Mouse (Mus musculus) stomach, postnatal 0 days (tissue): ENCODE measurements around the gene Abcb9. TPM values are rescaled to one million over a fixed set of nuclear protein-coding genes. Genes with fewer than 3 reads are reported as not detected.

ENCODE experiments used
- ATAC-seq: fragments of 200-750 bp; cut with Nextera tagmentation; 2 replicates; pipeline ENCODE4 v1.8.0; 2017; ENCODE audit not compliant: low FRiP score, low TSS enrichment
- DNase-seq: peaks from one replicate; pipeline ENCODE4 v3.0.0-alpha.2; 2016; ENCODE audit warnings: low spot score
- H3K27ac ChIP-seq: fragments of 300-500 bp; sonication (generic); replicated peaks from 2 replicates; pipeline ENCODE4 v1.5.1; 2014; ENCODE audit warnings: mild to moderate bottlenecking, control low read depth
- H3K27me3 ChIP-seq: fragments of 300-500 bp; sonication (generic); 2 replicates; pipeline ENCODE4 v1.6.1; 2014; ENCODE audit warnings: low read length; ENCODE audit not compliant: control insufficient read depth, insufficient read depth
- H3K36me3 ChIP-seq: fragments of 300-500 bp; sonication (generic); 2 replicates; pipeline ENCODE4 v1.6.1; 2014; ENCODE audit warnings: low read length, mixed read lengths; ENCODE audit not compliant: control insufficient read depth, insufficient read depth
- H3K4me1 ChIP-seq: fragments of 300-500 bp; sonication (generic); replicated peaks from 2 replicates; pipeline ENCODE4 v1.6.1; 2014; ENCODE audit warnings: antibody characterized with exemption; ENCODE audit not compliant: control insufficient read depth, insufficient read depth
- H3K4me2 ChIP-seq: fragments of 300-500 bp; sonication (generic); replicated peaks from 2 replicates; pipeline ENCODE4 v1.6.1; 2014; ENCODE audit warnings: low read depth, mild to moderate bottlenecking, control low read depth, moderate library complexity
- H3K4me3 ChIP-seq: fragments of 300-500 bp; sonication (generic); 2 replicates; pipeline ENCODE4 v1.5.1; 2014; ENCODE audit warnings: low read depth, low read length, control low read depth
- H3K9ac ChIP-seq: fragments of 300-500 bp; sonication (generic); 2 replicates; pipeline ENCODE4 v1.6.1; 2014; ENCODE audit warnings: mild to moderate bottlenecking, low read length, control low read depth, mixed read lengths
- H3K9me3 ChIP-seq: fragments of 300-500 bp; sonication (generic); 2 replicates; pipeline ENCODE4 v1.6.1; 2016; ENCODE audit warnings: low read length; ENCODE audit not compliant: control insufficient read depth
- CTCF ChIP-seq: IDR thresholded peaks from 2 replicates; pipeline ENCODE4 v1.5.1; 2016; ENCODE audit warnings: antibody characterized with exemption, low read depth, mild to moderate bottlenecking, moderate library complexity
- EP300 ChIP-seq: optimal IDR thresholded peaks from 2 replicates; pipeline ENCODE3; 2016; ENCODE audit warnings: antibody characterized with exemption
- WGBS: fragments of 180-500 bp; shearing (Covaris S2); extraction: QIAGEN DNeasy Blood & Tissue Kit; methylation state at CpG from one replicate; pipeline ENCODE4 v1.1.7; 2014; 5-methylcytosine and 5-hydroxymethylcytosine counted together
- polyA plus RNA-seq: library from polyadenylated mRNA; unstranded; fragments of >200 nt; fragmentation: Nextera tagmentation; extraction: Ambion mirVana; gene quantifications from 2 replicates; pipeline ENCODE4 v1.2.1, GENCODE M21; 2015

The Abcb9 gene
- polyA plus RNA-seq, 1 experiment from 2014 or later: 7.7 TPM

DNA sequence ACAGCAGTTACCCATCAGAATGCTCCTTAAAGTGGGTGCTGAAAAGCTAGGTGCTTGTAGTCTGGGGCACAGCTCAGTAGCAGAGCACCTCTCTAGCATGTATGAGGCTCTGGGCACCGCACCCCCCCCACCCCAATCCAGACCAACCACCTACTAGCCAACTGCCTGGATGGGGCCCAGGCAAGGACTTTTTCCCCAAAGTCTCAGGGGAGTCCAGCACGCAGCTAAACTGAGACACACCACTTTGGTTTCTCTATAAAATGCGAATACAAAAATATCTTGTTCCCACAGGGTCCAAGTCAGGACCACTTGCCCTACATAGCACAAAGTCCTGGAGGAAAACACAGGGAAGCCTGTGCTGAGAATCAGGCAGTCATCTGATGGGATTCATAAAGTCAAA, 81.4 kb downstream of the Abcb9 start:
- no peak for ATAC-seq
- H3K27me3 ChIP-seq: no peaks in the 10 kb centered on the region
- peak overlapping the region; percentile 35; the same call in 1 of the 2 replicates for H3K27ac ChIP-seq
- peaks cover 12% of the 10 kb centered on the region for H3K4me1 ChIP-seq
- H3K9ac ChIP-seq: no peak overlapping the region
- no peak for TF ChIP-seq CTCF
- TF ChIP-seq EP300: no peak
- H3K4me2 ChIP-seq: no peak overlapping the region
- peaks cover 4% of the 10 kb centered on the region for H3K36me3 ChIP-seq
- no peak overlapping the region for H3K4me3 ChIP-seq
- WGBS: 81% methylated on average over 3 of the region's 3 CpGs
- no peaks in the 10 kb centered on the region for H3K9me3 ChIP-seq
- DNase-seq: no peak

DNA sequence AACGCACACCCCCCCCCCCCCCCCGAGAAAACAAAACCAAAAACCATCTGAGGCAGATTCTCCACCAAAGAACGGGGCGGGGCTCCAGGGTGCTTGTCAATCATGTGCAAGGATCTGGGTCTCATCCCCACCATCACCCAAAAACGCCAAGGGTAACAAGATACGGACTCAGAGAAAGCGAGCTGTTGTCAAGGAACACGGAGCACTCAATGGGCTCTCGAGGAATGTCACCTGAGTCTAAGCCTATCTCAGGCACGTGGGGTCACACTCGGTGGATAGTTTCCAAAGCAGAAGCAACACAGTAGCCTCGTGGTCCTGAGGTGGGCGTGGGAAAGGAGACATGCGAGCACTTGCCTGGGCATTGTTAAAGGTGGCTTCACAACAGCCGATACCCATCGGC, 81.9 kb downstream of the Abcb9 start:
- peaks cover 12% of the 10 kb centered on the region; the same call in 1 of the 2 replicates for H3K4me1 ChIP-seq
- WGBS: 82% methylated on average over 16 of the region's 16 CpGs
- TF ChIP-seq CTCF (no peak), EP300 (no peak)
- DNase-seq (no peak), ATAC-seq (no peak)
- peaks cover 8% of the 10 kb centered on the region for H3K36me3 ChIP-seq
- H3K9ac ChIP-seq: no peak overlapping the region
- no peak overlapping the region for H3K4me3 ChIP-seq
- no peaks in the 10 kb centered on the region for H3K27me3 ChIP-seq
- H3K27ac ChIP-seq: peak overlapping the region; percentile 35; the same call in 1 of the 2 replicates
- H3K4me2 ChIP-seq: no peak overlapping the region
- no peaks in the 10 kb centered on the region for H3K9me3 ChIP-seq

GRCm38 (mm10) chr5:124012885-124013284, 82.7 kb downstream of the Abcb9 start:
- peaks cover 12% of the 10 kb centered on the region; the same call in 1 of the 2 replicates for H3K4me1 ChIP-seq
- ATAC-seq (no peak), DNase-seq (no peak)
- 61% methylated on average over 10 of the region's 10 CpGs for WGBS
- no peak overlapping the region for H3K9ac ChIP-seq
- no peak overlapping the region for H3K4me2 ChIP-seq
- H3K9me3 ChIP-seq: no peaks in the 10 kb centered on the region
- peak overlapping the region; percentile 73; the same call in 1 of the 2 replicates for H3K27ac ChIP-seq
- no peaks in the 10 kb centered on the region for H3K27me3 ChIP-seq
- H3K36me3 ChIP-seq: peaks cover 11% of the 10 kb centered on the region
- TF ChIP-seq CTCF (0 out of 2 replicates have a peak, but pooled peaks have one; percentile 19), EP300 (no peak)
- no peak overlapping the region for H3K4me3 ChIP-seq

DNA sequence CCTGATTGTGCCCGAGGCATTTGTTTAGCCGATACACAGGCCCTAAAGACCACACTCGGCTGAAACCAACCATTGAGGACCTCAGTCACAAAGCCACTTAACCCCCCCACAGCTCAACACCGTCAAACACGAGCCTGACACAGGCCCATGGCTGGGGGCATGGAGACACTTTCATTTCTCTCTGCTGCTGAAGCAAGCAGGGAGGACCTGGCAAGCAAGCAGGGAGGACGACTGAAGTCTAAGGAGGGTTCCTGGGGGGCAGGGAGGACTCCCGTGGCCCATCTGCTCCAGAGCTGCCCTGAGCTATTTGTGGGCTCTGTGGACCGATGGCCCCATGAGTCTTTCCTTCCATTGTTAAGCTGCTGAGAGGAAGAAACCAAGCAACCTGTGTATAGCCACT, 83.7 kb downstream of the Abcb9 start:
- Histone ChIP-seq H3K4me3 (no peak overlapping the region), H3K27me3 (no peaks in the 10 kb centered on the region), H3K4me1 (peaks cover 9% of the 10 kb centered on the region; the same call in 1 of the 2 replicates), H3K9ac (0 out of 2 replicates have a peak overlapping the region, but pooled peaks have one; percentile 27), H3K4me2 (no peak overlapping the region; the same call in 1 of the 2 replicates), H3K27ac (peak overlapping the region; percentile 77), H3K36me3 (peaks cover 18% of the 10 kb centered on the region), H3K9me3 (no peaks in the 10 kb centered on the region)
- TF ChIP-seq EP300 (no peak), CTCF (no peak)
- DNase-seq: no peak
- ATAC-seq: no peak
- WGBS: 35% methylated on average over 8 of the region's 8 CpGs

Other genes with a start within 250 kb of the Abcb9 start
- 24.0 and 26.8 TPM in 2 replicates for gene Hcar2, start 230.3 kb downstream of the Abcb9 start, polyA plus RNA-seq
- gene Hcar1, start 215.8 kb downstream of the Abcb9 start, polyA plus RNA-seq: 4.9 and 6.0 TPM in 2 replicates
- gene Denr, start 188.6 kb downstream of the Abcb9 start, polyA plus RNA-seq: 107 and 122 TPM in 2 replicates
- 0.56 and 0.91 TPM in 2 replicates for gene Gm43518, start 168.4 kb downstream of the Abcb9 start, polyA plus RNA-seq
- 5.4 TPM in 2 replicates for gene Ccdc62, start 165.1 kb downstream of the Abcb9 start, polyA plus RNA-seq
- gene Hip1r, start 122.2 kb downstream of the Abcb9 start, polyA plus RNA-seq: 31.2 and 32.2 TPM in 2 replicates
- 31.0 and 35.8 TPM in 2 replicates for gene Vps37b, start 63.5 kb downstream of the Abcb9 start, polyA plus RNA-seq
- 19.0 and 21.0 TPM in 2 replicates for gene Ogfod2, start 16.5 kb upstream of the Abcb9 start, polyA plus RNA-seq
- gene Arl6ip4, start 20.3 kb upstream of the Abcb9 start, polyA plus RNA-seq: 77.1 and 78.9 TPM in 2 replicates
- 1.8 and 2.3 TPM in 2 replicates for gene Pitpnm2, start 154.0 kb upstream of the Abcb9 start, polyA plus RNA-seq
- gene Mphosph9, start 232.2 kb upstream of the Abcb9 start, polyA plus RNA-seq: 2.2 and 2.9 TPM in 2 replicates
- gene 2810006K23Rik, start 232.3 kb upstream of the Abcb9 start, polyA plus RNA-seq: 6.4 and 6.9 TPM in 2 replicates